Mouse (Mus musculus) E14TG2a.4 (cell line): ENCODE data around the gene Gm20518.

Experiments
- H3K27me3 ChIP-seq: 2 replicates; pipeline ENCODE4 v1.6.1; 2014; ENCODE audit warnings: low read length, control low read depth; ENCODE audit not compliant: insufficient read depth
- H3K36me3 ChIP-seq: 2 replicates; pipeline ENCODE4 v1.6.1; 2014; ENCODE audit warnings: low read length, control low read depth; ENCODE audit not compliant: insufficient read depth
- H3K4me1 ChIP-seq: replicated peaks from 2 replicates; pipeline ENCODE4 v1.6.1; 2014; ENCODE audit warnings: low read depth, low read length, control low read depth
- H3K4me3 ChIP-seq: replicated peaks from 2 replicates; pipeline ENCODE4 v1.5.1; 2014; ENCODE audit warnings: mild to moderate bottlenecking, low read length
- H3K9me3 ChIP-seq: 2 replicates; pipeline ENCODE4 v1.6.1; 2014; ENCODE audit warnings: low read length, control low read depth
- CTCF ChIP-seq: conservative IDR thresholded peaks from 2 replicates; pipeline ENCODE4 v1.5.1; 2014; ENCODE audit warnings: low read length
- NANOG ChIP-seq: IDR thresholded peaks from 2 replicates; pipeline ENCODE4 v1.6.1; 2014; ENCODE audit warnings: borderline replicate concordance, low read length, mixed read lengths
- POU5F1 ChIP-seq: IDR thresholded peaks from 2 replicates; pipeline ENCODE4 v1.6.1; 2014; ENCODE audit warnings: low read length, borderline replicate concordance

The Gm20518 gene

GRCm38 (mm10) chr16:17889689-17890341 is 1.7 kb downstream of the Gm20518 start:
- TF ChIP-seq CTCF = no peak
- TF ChIP-seq POU5F1 = no peak
- TF ChIP-seq NANOG = no peak

GRCm38 (mm10) chr16:17884116-17884515 is 7.4 kb downstream of the Gm20518 start:
- Histone ChIP-seq H3K4me1 (peaks cover 45% of the 10 kb centered on the region), H3K36me3 (peaks cover 55% of the 10 kb centered on the region), H3K9me3 (no peaks in the 10 kb centered on the region), H3K4me3 (0 out of 2 replicates have a peak overlapping the region, but pooled peaks have one; percentile 5), H3K27me3 (no peaks in the 10 kb centered on the region)
- TF ChIP-seq CTCF = no peak

More at GRCm38 (mm10) chr16:17889689-17890341, 1.7 kb downstream of the Gm20518 start:
- peaks cover 24% of the 10 kb centered on the region for H3K36me3 ChIP-seq
- no peaks in the 10 kb centered on the region for H3K27me3 ChIP-seq
- H3K9me3 ChIP-seq = no peaks in the 10 kb centered on the region
- H3K4me3 ChIP-seq = peak overlapping the region; percentile 93
- H3K4me1 ChIP-seq = peaks cover 41% of the 10 kb centered on the region

GRCm38 (mm10) chr16:17882196-17882595 is 9.3 kb downstream of the Gm20518 start:
- Histone ChIP-seq H3K9me3 (no peaks in the 10 kb centered on the region), H3K4me1 (peaks cover 45% of the 10 kb centered on the region), H3K4me3 (no peak overlapping the region), H3K27me3 (no peaks in the 10 kb centered on the region), H3K36me3 (peaks cover 64% of the 10 kb centered on the region)
- TF ChIP-seq CTCF (no peak), NANOG (no peak), POU5F1 (no peak)

GRCm38 (mm10) chr16:17879571-17879970 is 11.9 kb downstream of the Gm20518 start:
- Histone ChIP-seq H3K27me3 (no peaks in the 10 kb centered on the region), H3K9me3 (no peaks in the 10 kb centered on the region)
- TF ChIP-seq CTCF (no peak), NANOG (no peak), POU5F1 (no peak)

GRCm38 (mm10) chr16:17876096-17876495 is 15.4 kb downstream of the Gm20518 start:
- Histone ChIP-seq H3K27me3 (no peaks in the 10 kb centered on the region), H3K4me3 (no peak overlapping the region), H3K9me3 (no peaks in the 10 kb centered on the region), H3K36me3 (peaks cover 55% of the 10 kb centered on the region), H3K4me1 (peaks cover 7% of the 10 kb centered on the region; the same call in 1 of the 2 replicates)
- TF ChIP-seq POU5F1 (no peak), CTCF (no peak), NANOG (no peak)

More at GRCm38 (mm10) chr16:17879571-17879970, 11.9 kb downstream of the Gm20518 start:
- H3K4me3 ChIP-seq = no peak overlapping the region
- peaks cover 54% of the 10 kb centered on the region for H3K36me3 ChIP-seq
- peaks cover 26% of the 10 kb centered on the region for H3K4me1 ChIP-seq

- Histone ChIP-seq H3K9me3 (no peaks in the 10 kb centered on the region), H3K4me3 (no peak overlapping the region), H3K4me1 (peaks cover 7% of the 10 kb centered on the region; the same call in 1 of the 2 replicates), H3K27me3 (no peaks in the 10 kb centered on the region), H3K36me3 (peaks cover 63% of the 10 kb centered on the region)
- TF ChIP-seq POU5F1 (no peak), CTCF (no peak), NANOG (no peak)
Measured at GRCm38 (mm10) chr16:17875174-17875573, 16.3 kb downstream of the Gm20518 start.

GRCm38 (mm10) chr16:17872995-17873394 is 18.5 kb downstream of the Gm20518 start:
- no peak for TF ChIP-seq NANOG
- no peak for TF ChIP-seq POU5F1
- TF ChIP-seq CTCF = no peak
- Histone ChIP-seq H3K4me3 (no peak overlapping the region), H3K27me3 (no peaks in the 10 kb centered on the region), H3K4me1 (peaks cover 7% of the 10 kb centered on the region; the same call in 1 of the 2 replicates), H3K36me3 (peaks cover 67% of the 10 kb centered on the region), H3K9me3 (no peaks in the 10 kb centered on the region)

GRCm38 (mm10) chr16:17871248-17871647 is 20.2 kb downstream of the Gm20518 start:
- Histone ChIP-seq H3K4me1 (peaks cover 11% of the 10 kb centered on the region), H3K4me3 (no peak overlapping the region), H3K27me3 (no peaks in the 10 kb centered on the region), H3K9me3 (no peaks in the 10 kb centered on the region), H3K36me3 (peaks cover 68% of the 10 kb centered on the region)
- no peak for TF ChIP-seq NANOG
- no peak for TF ChIP-seq CTCF

- peaks cover 60% of the 10 kb centered on the region for H3K36me3 ChIP-seq
- peaks cover 22% of the 10 kb centered on the region for H3K4me1 ChIP-seq
- no peaks in the 10 kb centered on the region for H3K9me3 ChIP-seq
- H3K4me3 ChIP-seq = no peak overlapping the region
- TF ChIP-seq NANOG (no peak), CTCF (no peak), POU5F1 (no peak)
- H3K27me3 ChIP-seq = no peaks in the 10 kb centered on the region
Measured at GRCm38 (mm10) chr16:17865770-17866169, 25.7 kb downstream of the Gm20518 start.
